Mouse (Mus musculus) bone marrow macrophage, adult 2 months (primary cell): ENCODE results near the gene Ppme1.

Source experiments
- CTCF ChIP-seq: IDR thresholded peaks from 2 replicates; pipeline ENCODE4 v1.5.1; 2012; ENCODE audit warnings: low read depth, mild to moderate bottlenecking, low read length, moderate library complexity
- POLR2A ChIP-seq: IDR thresholded peaks from 2 replicates; pipeline ENCODE4 v1.6.1; 2012; ENCODE audit warnings: mild to moderate bottlenecking, low read depth, low read length, borderline replicate concordance

GRCm38 (mm10) chr7:100288622-100289021 is 83.5 kb downstream of the Ppme1 start:
- no peak for TF ChIP-seq CTCF
- TF ChIP-seq POLR2A = no peak
